Mouse (Mus musculus) cortical plate, adult 2 months (tissue): ENCODE measurements around the gene Gls2.
A peak's percentile ranks its signal among the peaks of the same experiment; 100 is the strongest.

ENCODE experiments used
- CTCF ChIP-seq: fragments of 200-500 bp; IDR thresholded peaks from 2 replicates; pipeline ENCODE4 v1.5.1; 2011; ENCODE audit warnings: mild to moderate bottlenecking, control low read depth, low read length; ENCODE audit not compliant: insufficient read depth; ENCODE audit errors: extremely low read depth
- POLR2A ChIP-seq: fragments of 200-500 bp; IDR thresholded peaks from 2 replicates; pipeline ENCODE4 v1.6.1; 2011; ENCODE audit warnings: mild to moderate bottlenecking, low read length, control low read depth; ENCODE audit not compliant: insufficient read depth; ENCODE audit errors: extremely low read depth

DNA sequence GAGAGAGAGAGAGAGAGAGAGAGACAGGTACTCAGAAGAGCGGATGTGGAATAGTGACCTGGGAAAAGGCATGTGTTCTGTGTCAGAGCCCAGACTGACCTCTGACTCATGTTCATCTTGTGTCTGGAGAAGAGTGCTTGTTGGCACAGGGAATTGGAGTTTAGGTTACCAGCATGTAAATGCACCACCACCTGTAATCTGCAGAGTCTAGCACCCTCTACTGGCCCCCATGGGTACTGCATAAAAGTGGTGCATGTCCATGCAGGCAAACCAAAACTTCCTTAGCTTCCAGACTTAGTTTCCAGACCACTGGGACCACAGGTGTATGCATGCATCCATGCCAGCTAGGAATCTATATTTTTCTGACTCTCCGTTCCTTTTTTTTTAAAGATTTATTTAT lies 8.3 kb upstream of the Gls2 start:
- TF ChIP-seq POLR2A (no peak), CTCF (peak; percentile 98)
